Mouse (Mus musculus) heart, postnatal 0 days (tissue): Measurements from ENCODE around the gene Plekha1. TPM values are rescaled to one million over a fixed set of nuclear protein-coding genes. Genes with fewer than 3 reads are reported as not detected.

Experiments used
- ATAC-seq: fragments of 200-750 bp; cut with Nextera tagmentation; 2 replicates; pipeline ENCODE4 v1.8.0; 2017; ENCODE audit warnings: low read depth, moderate number of reproducible peaks, moderate library complexity; ENCODE audit not compliant: insufficient read depth
- DNase-seq: peaks from one replicate; pipeline ENCODE4 v3.0.0-alpha.2; 2016; ENCODE audit warnings: low spot score
- H3K27ac ChIP-seq: fragments of 300-500 bp; sonication (generic); 2 replicates; pipeline ENCODE4 v1.5.1; 2014; ENCODE audit warnings: low read depth, mild to moderate bottlenecking
- H3K27me3 ChIP-seq: fragments of 300-500 bp; sonication (generic); 2 replicates; pipeline ENCODE4 v1.6.1; 2014; ENCODE audit warnings: low read length, mixed read lengths; ENCODE audit not compliant: control insufficient read depth, insufficient read depth
- H3K36me3 ChIP-seq: fragments of 300-500 bp; sonication (generic); replicated peaks from 2 replicates; pipeline ENCODE4 v1.6.1; 2014; ENCODE audit warnings: low read length, mixed read lengths; ENCODE audit not compliant: control insufficient read depth, insufficient read depth
- H3K4me1 ChIP-seq: fragments of 300-500 bp; sonication (generic); 2 replicates; pipeline ENCODE4 v1.6.1; 2014; ENCODE audit warnings: antibody characterized with exemption; ENCODE audit not compliant: control insufficient read depth, insufficient read depth
- H3K4me2 ChIP-seq: fragments of 300-500 bp; sonication (generic); 2 replicates; pipeline ENCODE4 v1.6.1; 2014; ENCODE audit warnings: low read depth, mild to moderate bottlenecking, low read length, moderate library complexity
- H3K4me3 ChIP-seq: fragments of 300-500 bp; sonication (generic); 2 replicates; pipeline ENCODE4 v1.5.1; 2014; ENCODE audit warnings: low read depth, low read length
- H3K9ac ChIP-seq: fragments of 300-500 bp; sonication (generic); replicated peaks from 2 replicates; pipeline ENCODE4 v1.6.1; 2014; ENCODE audit warnings: low read depth, low read length, mixed read lengths
- H3K9me3 ChIP-seq: fragments of 300-500 bp; sonication (generic); replicated peaks from 2 replicates; pipeline ENCODE4 v1.6.1; 2016; ENCODE audit warnings: low read length; ENCODE audit not compliant: control insufficient read depth
- CTCF ChIP-seq: IDR thresholded peaks from 2 replicates; pipeline ENCODE4 v1.5.1; 2016; ENCODE audit warnings: antibody characterized with exemption, control low read depth, low read depth
- EP300 ChIP-seq: IDR thresholded peaks from 2 replicates; pipeline ENCODE4 v1.6.1; 2016; ENCODE audit warnings: antibody characterized with exemption, low read depth
- WGBS: fragments of 180-500 bp; shearing (Covaris S2); extraction: QIAGEN DNeasy Blood & Tissue Kit; methylation state at CpG from one replicate; pipeline ENCODE4 v1.1.7; 2014; 5-methylcytosine and 5-hydroxymethylcytosine counted together
- polyA plus RNA-seq: library from polyadenylated mRNA; unstranded; fragments of >200 nt; fragmentation: Nextera tagmentation; extraction: Ambion mirVana; gene quantifications from 2 replicates; pipeline ENCODE4 v1.2.1, GENCODE M21; 2015
- total RNA-seq: library from RNA; depleted of rRNA; stranded (reverse); fragments of >200 nt; gene quantifications from 2 replicates; pipeline ENCODE4 v1.2.3, GENCODE M21; 2014; ENCODE audit warnings: low replicate concordance

Plekha1 gene
- total and polyA plus RNA-seq, 2 experiments from 2014 or later: 43.6 to 60.5 TPM

DNA sequence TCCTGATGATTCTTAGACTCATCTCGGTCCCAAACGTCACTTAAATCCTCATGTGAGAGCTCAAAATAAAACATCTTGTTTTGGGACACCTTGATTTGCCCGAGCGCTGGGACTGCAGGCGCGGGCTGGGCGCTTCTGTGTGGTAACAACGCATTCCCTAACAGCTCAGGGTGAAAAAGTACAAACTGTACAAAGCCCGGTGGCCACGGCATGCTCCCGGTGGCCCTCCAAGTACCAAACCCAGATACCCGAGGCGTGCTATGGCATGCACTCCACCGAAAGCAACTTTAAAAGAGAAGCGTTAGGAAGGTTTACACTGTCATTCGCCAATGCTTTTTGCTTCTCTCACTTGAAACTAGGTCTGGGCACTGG lies 69.9 kb downstream of the Plekha1 start:
- H3K4me1 ChIP-seq: peaks cover 24% of the 10 kb centered on the region
- peak overlapping the region; percentile 53 for H3K4me3 ChIP-seq
- ATAC-seq (peak; percentile 21; the same call in 1 of the 2 replicates), DNase-seq (no peak)
- H3K36me3 ChIP-seq: no peaks in the 10 kb centered on the region
- peak overlapping the region; percentile 69 for H3K27ac ChIP-seq
- no peaks in the 10 kb centered on the region for H3K9me3 ChIP-seq
- WGBS: 5% methylated on average over 16 of the region's 16 CpGs
- peak overlapping the region; percentile 70 for H3K9ac ChIP-seq
- peaks cover 9% of the 10 kb centered on the region; the same call in 1 of the 2 replicates for H3K27me3 ChIP-seq
- TF ChIP-seq CTCF: no peak
- TF ChIP-seq EP300: no peak
- H3K4me2 ChIP-seq: peak overlapping the region; percentile 96

DNA sequence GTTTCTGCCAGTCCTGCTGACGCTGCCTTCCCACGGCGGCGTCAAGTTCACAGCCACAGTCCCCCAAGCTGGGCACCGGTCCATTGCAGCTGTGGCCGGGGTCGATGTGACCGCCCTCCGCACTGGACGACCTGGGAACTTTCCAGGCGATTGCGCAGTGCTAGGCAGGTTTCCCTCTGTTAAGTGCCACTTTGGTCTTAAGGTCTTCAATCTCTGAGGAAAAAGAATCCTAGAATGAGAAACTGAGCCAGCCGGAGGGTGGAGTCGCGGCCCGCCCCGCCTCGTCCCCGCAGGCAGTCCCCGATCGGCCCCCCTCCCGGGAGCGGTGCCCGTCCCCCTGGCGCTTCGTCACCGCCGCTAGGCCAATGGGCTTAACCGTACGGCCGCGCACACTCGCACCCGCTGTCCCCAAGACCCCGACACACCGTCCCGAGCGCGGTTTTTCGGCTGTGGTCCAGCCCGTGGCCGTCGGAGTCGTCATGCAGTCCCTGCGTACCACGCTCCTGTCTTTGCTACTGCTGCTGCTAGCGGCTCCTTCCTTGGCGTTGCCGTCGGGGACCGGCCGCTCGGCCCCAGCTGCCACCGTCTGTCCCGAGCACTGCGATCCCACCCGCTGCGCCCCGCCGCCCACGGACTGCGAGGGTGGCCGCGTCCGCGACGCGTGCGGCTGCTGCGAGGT lies 70.4 kb downstream of the Plekha1 start, which contains the start of gene Htra1:
Htra1 (plus strand) TSS at position 319 of the 679 bp plus-strand sequence.
- H3K9ac ChIP-seq: peak within 1 kb of the TSS; percentile 70
- TF ChIP-seq CTCF (no peak), EP300 (no peak)
- H3K27ac ChIP-seq: peak within 1 kb of the TSS; percentile 69
- peaks cover 27% of the 10 kb centered on the region for H3K4me1 ChIP-seq
- peak within 1 kb of the TSS; percentile 53 for H3K4me3 ChIP-seq
- DNase-seq: peak; percentile 66
- peak; percentile 94 for ATAC-seq
- H3K27me3 ChIP-seq: peaks cover 9% of the 10 kb centered on the region; the same call in 1 of the 2 replicates
- no peaks in the 10 kb centered on the region for H3K9me3 ChIP-seq
- H3K4me2 ChIP-seq: peak within 1 kb of the TSS; percentile 96
- no peaks in the 10 kb centered on the region for H3K36me3 ChIP-seq
- under 1% methylated on average over 70 of the region's 70 CpGs for WGBS

DNA sequence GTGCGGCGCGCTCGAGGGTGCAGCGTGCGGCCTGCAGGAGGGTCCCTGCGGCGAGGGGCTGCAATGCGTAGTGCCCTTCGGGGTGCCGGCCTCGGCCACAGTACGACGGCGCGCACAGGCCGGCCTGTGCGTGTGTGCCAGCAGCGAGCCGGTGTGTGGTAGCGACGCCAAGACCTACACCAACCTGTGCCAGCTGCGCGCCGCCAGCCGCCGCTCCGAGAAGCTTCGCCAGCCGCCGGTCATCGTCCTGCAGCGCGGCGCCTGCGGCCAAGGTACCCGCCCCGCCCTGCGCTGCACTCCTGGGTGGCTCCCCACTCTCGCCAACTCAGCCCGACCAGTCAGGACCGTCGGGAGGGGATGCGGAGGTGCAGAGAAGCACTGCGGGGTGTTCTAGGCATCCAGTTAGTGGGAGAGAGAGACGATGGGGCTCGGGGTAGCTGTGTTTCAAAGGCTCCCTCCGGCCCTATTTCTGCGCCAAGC lies 71.0 kb downstream of the Plekha1 start:
- DNase-seq (peak; percentile 24), ATAC-seq (peak; percentile 38)
- WGBS: under 1% methylated on average over 44 of the region's 49 CpGs
- Histone ChIP-seq H3K9ac (peak overlapping the region; percentile 70), H3K4me2 (peak overlapping the region; percentile 96), H3K4me3 (peak overlapping the region; percentile 53), H3K27ac (peak overlapping the region; percentile 69), H3K36me3 (no peaks in the 10 kb centered on the region), H3K4me1 (peaks cover 27% of the 10 kb centered on the region), H3K27me3 (peaks cover 9% of the 10 kb centered on the region; the same call in 1 of the 2 replicates), H3K9me3 (no peaks in the 10 kb centered on the region)
- TF ChIP-seq CTCF (no peak), EP300 (no peak)

DNA sequence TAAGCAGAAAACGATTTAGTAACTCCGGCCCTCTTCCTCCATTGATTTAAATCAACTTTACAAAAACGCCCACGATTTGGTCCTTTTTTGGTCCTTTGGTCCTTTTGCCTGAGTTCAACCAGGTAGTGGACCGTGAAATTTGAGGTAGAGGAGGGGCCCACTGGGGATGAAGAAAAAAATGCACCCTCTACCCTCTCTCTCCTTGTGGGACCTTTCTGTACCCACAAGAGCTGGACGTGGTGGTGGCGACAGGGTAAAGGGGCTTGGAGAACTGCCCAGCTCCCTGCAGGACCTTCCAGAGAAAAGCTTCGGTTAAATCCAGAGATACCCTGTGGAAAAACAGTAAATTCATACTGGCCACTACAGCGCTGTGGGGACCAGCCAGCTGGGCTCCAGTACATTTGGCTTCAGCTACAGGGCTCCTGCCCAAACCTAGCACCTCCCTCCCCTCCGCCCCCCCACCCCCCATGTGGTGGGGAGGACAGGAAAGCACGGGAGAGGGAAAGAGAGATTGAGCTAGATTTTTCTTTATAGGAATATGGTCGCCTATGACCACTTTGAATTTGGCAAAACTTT lies 71.8 kb downstream of the Plekha1 start:
- no peak for TF ChIP-seq EP300
- Histone ChIP-seq H3K4me1 (peaks cover 27% of the 10 kb centered on the region), H3K4me3 (peak overlapping the region; percentile 53), H3K27me3 (peaks cover 9% of the 10 kb centered on the region; the same call in 1 of the 2 replicates), H3K9me3 (no peaks in the 10 kb centered on the region), H3K4me2 (peak overlapping the region; percentile 96), H3K9ac (peak overlapping the region; percentile 70; the same call in 1 of the 2 replicates), H3K27ac (peak overlapping the region; percentile 69; the same call in 1 of the 2 replicates), H3K36me3 (no peaks in the 10 kb centered on the region)
- WGBS: 17% methylated on average over 12 of the region's 12 CpGs
- ATAC-seq (no peak), DNase-seq (no peak)

DNA sequence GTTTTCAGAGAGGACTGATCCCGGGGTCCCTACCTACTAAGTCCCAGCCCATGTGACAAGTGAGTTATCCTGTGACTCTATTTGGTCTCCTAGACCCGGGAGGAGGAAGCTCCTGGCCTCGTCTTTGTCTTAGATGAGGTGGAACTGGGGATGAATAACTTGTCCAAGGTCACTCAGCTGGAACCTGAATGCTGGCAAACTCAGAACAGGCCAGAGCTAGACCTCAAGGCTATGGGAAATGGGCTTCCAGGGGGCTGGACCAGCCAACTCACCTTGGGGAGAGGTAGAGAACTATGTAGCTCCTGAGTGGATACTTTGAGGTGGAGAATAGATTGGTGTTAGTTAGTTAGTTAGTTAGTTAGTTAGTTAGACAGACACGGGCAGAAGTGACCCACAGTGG lies 72.4 kb downstream of the Plekha1 start:
- Histone ChIP-seq H3K9ac (no peak overlapping the region), H3K27ac (no peak overlapping the region), H3K27me3 (peaks cover 6% of the 10 kb centered on the region; the same call in 1 of the 2 replicates), H3K9me3 (no peaks in the 10 kb centered on the region), H3K4me3 (no peak overlapping the region; the same call in 1 of the 2 replicates), H3K4me1 (peaks cover 27% of the 10 kb centered on the region), H3K4me2 (0 out of 2 replicates have a peak overlapping the region, but pooled peaks have one; percentile 96), H3K36me3 (no peaks in the 10 kb centered on the region)
- ATAC-seq (no peak), DNase-seq (no peak)
- no peak for TF ChIP-seq CTCF
- TF ChIP-seq EP300: no peak
- 67% methylated on average over 4 of the region's 4 CpGs for WGBS
